Mouse (Mus musculus): ENCODE results near the gene Tek. TPM values are rescaled to one million over a fixed set of nuclear protein-coding genes. Genes with fewer than 3 reads are reported as not detected.

Tek gene
- polyA plus RNA-seq, 1 experiment from 2014 or later: 8.8 TPM

DNA sequence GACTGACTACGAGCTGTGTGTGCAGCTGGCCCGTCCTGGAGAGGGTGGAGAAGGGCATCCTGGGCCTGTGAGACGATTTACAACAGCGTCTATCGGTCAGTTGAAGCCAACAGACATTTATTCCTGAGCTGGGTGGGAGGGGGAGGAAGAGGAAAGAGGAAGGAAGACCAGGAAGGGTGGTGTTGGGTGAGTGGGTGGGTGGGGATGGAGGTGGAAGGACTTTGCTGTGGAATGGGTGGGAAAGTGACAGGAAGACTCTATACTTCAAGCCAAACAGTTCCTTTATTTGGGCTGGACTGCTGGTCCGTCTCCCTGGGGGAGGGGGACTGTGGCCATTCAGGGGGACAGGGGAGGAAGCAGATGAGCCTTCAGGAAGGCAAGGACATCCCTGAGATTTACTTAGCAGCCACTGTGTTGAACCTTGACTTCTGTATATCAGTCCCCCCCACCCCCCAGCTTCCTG, 90.9 kb downstream of the Tek start:
- Histone ChIP-seq H3K4me3 (no peak overlapping the region), H3K4me1 (no peaks in the 10 kb centered on the region), H3K27me3 (replicated peaks) (no peaks in the 10 kb centered on the region), H3K9ac (no peak overlapping the region), H3K36me3 (replicated peaks) (no peaks in the 10 kb centered on the region), H3K9me3 (no peaks in the 10 kb centered on the region), H3K27ac (no peak overlapping the region), H3K4me2 (no peak overlapping the region)
- 74% methylated on average over 6 of the region's 6 CpGs for WGBS
- ATAC-seq (replicated peaks): no peak

DNA sequence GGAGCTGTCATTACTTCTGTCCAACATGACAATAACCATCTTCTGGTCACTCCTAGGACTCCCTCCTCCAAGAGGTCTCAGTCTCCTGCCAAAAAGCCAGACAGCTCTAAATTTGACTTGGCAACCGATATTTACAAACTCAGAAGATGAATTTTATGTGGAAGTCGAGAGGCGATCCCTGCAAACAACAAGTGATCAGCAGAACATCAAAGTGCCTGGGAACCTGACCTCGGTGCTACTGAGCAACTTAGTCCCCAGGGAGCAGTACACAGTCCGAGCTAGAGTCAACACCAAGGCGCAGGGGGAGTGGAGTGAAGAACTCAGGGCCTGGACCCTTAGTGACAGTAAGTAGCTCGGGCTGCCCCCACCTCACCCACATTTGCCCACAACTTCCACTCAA, 98.0 kb downstream of the Tek start:
- no peaks in the 10 kb centered on the region for H3K9me3 ChIP-seq
- ATAC-seq (replicated peaks): no peak
- H3K4me2 ChIP-seq: no peak overlapping the region
- no peak overlapping the region for H3K27ac ChIP-seq
- H3K27me3 ChIP-seq (replicated peaks): no peaks in the 10 kb centered on the region
- no peak overlapping the region for H3K4me3 ChIP-seq
- H3K4me1 ChIP-seq: no peaks in the 10 kb centered on the region
- H3K36me3 ChIP-seq (replicated peaks): no peaks in the 10 kb centered on the region
- H3K9ac ChIP-seq: no peak overlapping the region
- 85% methylated on average over 7 of the region's 7 CpGs for WGBS

DNA sequence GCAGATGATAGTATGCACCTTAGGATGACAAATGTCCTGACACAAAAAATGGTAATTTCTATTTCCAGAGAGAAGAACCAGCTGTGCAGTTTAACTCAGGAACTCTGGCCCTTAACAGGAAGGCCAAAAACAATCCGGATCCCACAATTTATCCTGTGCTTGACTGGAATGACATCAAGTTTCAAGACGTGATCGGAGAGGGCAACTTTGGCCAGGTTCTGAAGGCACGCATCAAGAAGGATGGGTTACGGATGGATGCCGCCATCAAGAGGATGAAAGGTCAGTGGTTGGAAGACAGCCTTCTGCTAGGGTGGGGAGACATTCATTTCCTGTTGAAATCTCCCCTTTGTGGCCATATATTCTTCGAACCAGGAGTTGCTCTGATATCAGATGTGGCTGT, 114.2 kb downstream of the Tek start:
- no peaks in the 10 kb centered on the region for H3K9me3 ChIP-seq
- no peaks in the 10 kb centered on the region for H3K36me3 ChIP-seq (replicated peaks)
- no peak overlapping the region for H3K9ac ChIP-seq
- no peaks in the 10 kb centered on the region for H3K27me3 ChIP-seq (replicated peaks)
- H3K4me3 ChIP-seq: no peak overlapping the region
- H3K4me2 ChIP-seq: no peak overlapping the region
- no peak overlapping the region for H3K27ac ChIP-seq
- no peaks in the 10 kb centered on the region for H3K4me1 ChIP-seq
- no peak for ATAC-seq (replicated peaks)
- 91% methylated on average over 7 of the region's 7 CpGs for WGBS

DNA sequence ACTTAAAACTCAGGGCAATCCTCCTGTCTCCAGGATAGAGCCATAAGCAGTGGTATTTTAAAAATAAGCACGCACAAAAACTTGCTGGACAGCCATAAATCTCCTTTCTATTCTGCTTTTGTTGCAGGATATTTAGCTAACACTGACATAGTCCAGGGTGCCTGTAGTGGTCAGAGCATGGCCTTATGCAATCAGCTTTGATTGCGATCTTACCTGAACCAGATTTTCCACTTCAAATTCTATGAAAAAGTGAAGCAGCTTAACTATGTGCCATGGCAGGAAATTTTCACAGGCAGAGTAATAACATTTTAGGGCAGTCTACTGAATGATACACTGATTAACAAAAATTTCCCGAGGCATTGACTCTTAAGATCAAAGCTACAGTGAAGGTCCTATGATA, 115.2 kb downstream of the Tek start:
- H3K36me3 ChIP-seq (replicated peaks): no peaks in the 10 kb centered on the region
- no peaks in the 10 kb centered on the region for H3K4me1 ChIP-seq
- H3K9me3 ChIP-seq: no peaks in the 10 kb centered on the region
- no peak overlapping the region for H3K4me2 ChIP-seq
- WGBS: 86% methylated on average over 3 of the region's 3 CpGs
- no peak overlapping the region for H3K4me3 ChIP-seq
- H3K27me3 ChIP-seq (replicated peaks): no peaks in the 10 kb centered on the region
- no peak overlapping the region for H3K27ac ChIP-seq
- ATAC-seq (replicated peaks): no peak
- no peak overlapping the region for H3K9ac ChIP-seq

DNA sequence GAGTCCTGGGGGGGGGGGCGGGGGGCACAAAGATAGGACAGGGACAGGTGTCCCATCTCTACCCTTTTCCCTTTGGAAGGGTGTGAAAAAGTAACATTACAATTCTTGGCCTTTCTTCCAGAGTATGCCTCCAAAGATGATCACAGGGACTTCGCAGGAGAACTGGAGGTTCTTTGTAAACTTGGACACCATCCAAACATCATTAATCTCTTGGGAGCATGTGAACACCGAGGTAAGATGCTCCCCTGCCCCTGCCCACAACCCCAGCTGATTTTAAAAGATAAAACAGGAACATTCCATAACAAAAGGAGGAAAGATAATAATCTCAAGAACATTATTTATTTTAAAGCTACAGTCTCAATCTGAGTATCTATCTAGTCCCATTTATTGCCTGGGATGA, 116.1 kb downstream of the Tek start:
- Histone ChIP-seq H3K27me3 (replicated peaks) (no peaks in the 10 kb centered on the region), H3K36me3 (replicated peaks) (no peaks in the 10 kb centered on the region), H3K4me1 (no peaks in the 10 kb centered on the region), H3K27ac (no peak overlapping the region), H3K4me2 (no peak overlapping the region), H3K9me3 (no peaks in the 10 kb centered on the region), H3K9ac (no peak overlapping the region), H3K4me3 (no peak overlapping the region)
- no peak for ATAC-seq (replicated peaks)
- 68% methylated on average over 3 of the region's 3 CpGs for WGBS

DNA sequence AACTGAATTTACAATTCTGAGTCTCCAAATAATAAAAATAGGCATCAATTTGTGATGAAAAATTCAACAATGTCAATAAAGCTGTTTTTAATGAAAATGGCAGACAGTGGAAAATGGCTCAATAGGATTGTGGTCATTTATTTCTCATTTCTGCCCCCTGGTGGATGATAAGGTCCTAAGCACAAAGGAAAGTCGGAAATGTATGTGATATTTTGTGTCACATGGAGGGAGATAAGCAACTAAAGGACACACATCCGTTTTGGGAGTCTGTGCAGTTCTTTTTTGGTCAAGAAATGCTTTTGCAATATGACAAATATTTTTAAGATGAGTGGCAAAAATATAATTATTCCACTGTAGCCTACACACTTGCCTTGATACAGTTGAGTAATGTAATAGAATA, 161.7 kb downstream of the Tek start:
- Histone ChIP-seq H3K4me1 (no peaks in the 10 kb centered on the region), H3K9me3 (no peaks in the 10 kb centered on the region), H3K9ac (no peak overlapping the region), H3K4me3 (no peak overlapping the region), H3K36me3 (replicated peaks) (no peaks in the 10 kb centered on the region), H3K4me2 (no peak overlapping the region), H3K27ac (no peak overlapping the region), H3K27me3 (replicated peaks) (no peaks in the 10 kb centered on the region)
- no peak for ATAC-seq (replicated peaks)
- WGBS: 23% methylated on average over 2 of the region's 2 CpGs

DNA sequence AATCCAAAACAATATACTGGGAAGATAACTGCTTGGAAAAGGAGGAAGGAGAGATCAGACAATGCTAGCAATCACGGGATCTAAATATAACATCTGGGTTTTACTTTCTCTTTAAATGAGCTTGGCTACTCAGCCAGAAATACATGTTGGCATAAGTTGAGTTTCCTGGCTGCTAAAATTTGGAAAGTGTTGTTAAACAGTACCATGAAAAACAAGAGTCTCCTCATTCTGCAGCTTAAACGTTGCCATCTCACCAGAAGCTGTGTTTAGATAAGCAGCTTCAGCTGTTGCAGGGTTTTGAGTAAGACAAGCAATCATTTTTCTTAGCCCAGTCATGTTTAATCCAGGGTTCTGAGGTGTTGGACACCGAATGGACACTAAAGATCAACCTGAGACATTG, 162.7 kb downstream of the Tek start:
- 77% methylated on average over 3 of the region's 3 CpGs for WGBS
- no peaks in the 10 kb centered on the region for H3K36me3 ChIP-seq (replicated peaks)
- no peaks in the 10 kb centered on the region for H3K9me3 ChIP-seq
- no peak overlapping the region for H3K4me2 ChIP-seq
- no peaks in the 10 kb centered on the region for H3K4me1 ChIP-seq
- no peaks in the 10 kb centered on the region for H3K27me3 ChIP-seq (replicated peaks)
- no peak overlapping the region for H3K27ac ChIP-seq
- ATAC-seq (replicated peaks): no peak
- H3K9ac ChIP-seq: no peak overlapping the region
- no peak overlapping the region for H3K4me3 ChIP-seq

Other genes with a start within 250 kb of the Tek start
- gene Gm10306, start 182.7 kb upstream of the Tek start, polyA plus RNA-seq (2015; fragmentation: Nextera tagmentation; extraction: Ambion mirVana): 0.70 TPM in 1 of 2 replicates, not detected in the other
- 16.7 and 17.3 TPM in 2 replicates for gene Caap1, start 182.5 kb upstream of the Tek start, polyA plus RNA-seq (2015; fragmentation: Nextera tagmentation; extraction: Ambion mirVana)
- 72.6 and 74.9 TPM in 2 replicates for gene Plaa, start 136.0 kb upstream of the Tek start, polyA plus RNA-seq (2015; fragmentation: Nextera tagmentation; extraction: Ambion mirVana)
- 20.5 and 23.1 TPM in 2 replicates for gene Ift74, start 124.8 kb upstream of the Tek start, polyA plus RNA-seq (2015; fragmentation: Nextera tagmentation; extraction: Ambion mirVana)
- 0.32 and 0.37 TPM in 2 replicates for gene Lrrc19, start 89.1 kb upstream of the Tek start, polyA plus RNA-seq (2015; fragmentation: Nextera tagmentation; extraction: Ambion mirVana)
- 0.20 and 0.35 TPM in 2 replicates for gene Eqtn, start 189.6 kb downstream of the Tek start, polyA plus RNA-seq (2015; fragmentation: Nextera tagmentation; extraction: Ambion mirVana)
- 26.4 and 30.6 TPM in 2 replicates for gene Mysm1, start 239.8 kb downstream of the Tek start, polyA plus RNA-seq (2015; fragmentation: Nextera tagmentation; extraction: Ambion mirVana)

Measured in midbrain, embryonic 15.5 days (tissue).